Mouse (Mus musculus) T-cell, adult 2 months (primary cell): ENCODE results near the gene Mrpl54.
"Not testable (repeated sequence)": the region's sequence is repeated elsewhere in the genome, so short reads cannot be mapped to it uniquely, and the experiment has no call there.

ENCODE experiments used
- DNase-seq: peaks from one replicate; pipeline ENCODE4 v3.0.0; 2022; ENCODE audit warnings: low spot score

Gene Mrpl54

GRCm38 (mm10) chr10:81229735-81230437 is 36.8 kb downstream of the Mrpl54 start:
- DNase-seq: peak; percentile 21

- not testable (repeated sequence) for DNase-seq
Observed at GRCm38 (mm10) chr10:81223731-81224130, 43.0 kb downstream of the Mrpl54 start.

GRCm38 (mm10) chr10:81221402-81222015 is 45.2 kb downstream of the Mrpl54 start:
- no peak for DNase-seq

- peak; percentile 75 for DNase-seq
Observed at GRCm38 (mm10) chr10:81217964-81218363, 48.8 kb downstream of the Mrpl54 start.

- DNase-seq: peak; percentile 41
Observed at GRCm38 (mm10) chr10:81217267-81217666, 49.5 kb downstream of the Mrpl54 start.

- DNase-seq: no peak
Observed at GRCm38 (mm10) chr10:81216810-81217209, 49.9 kb downstream of the Mrpl54 start.

- DNase-seq: no peak
Observed at GRCm38 (mm10) chr10:81216260-81216659, 50.5 kb downstream of the Mrpl54 start.
